Mouse (Mus musculus): ENCODE data around the gene Nr4a1. TPM values are rescaled to one million over a fixed set of nuclear protein-coding genes. Genes with fewer than 3 reads are reported as not detected.

The Nr4a1 gene
- polyA plus RNA-seq, 1 experiment from 2014 or later, result 2.2 TPM

GRCm38 (mm10) chr15:101260874-101261622 lies 7.0 kb downstream of the Nr4a1 start:
- Histone ChIP-seq H3K4me3 (ENCODE audit: low read depth, low read length) (no peak overlapping the region), H3K27me3 (ENCODE audit: control insufficient read depth, insufficient read depth, low read length) (no peaks in the 10 kb centered on the region; the same call in 1 of the 2 replicates), H3K27ac (replicated peaks; ENCODE audit: low read depth, low read length) (peak overlapping the region; percentile 54; the same call in 1 of the 2 replicates), H3K9ac (replicated peaks; ENCODE audit: low read length) (peak overlapping the region; percentile 23), H3K9me3 (replicated peaks; ENCODE audit: control insufficient read depth, low read length) (no peaks in the 10 kb centered on the region), H3K4me2 (ENCODE audit: low read depth, low read length) (no peak overlapping the region), H3K4me1 (ENCODE audit: control insufficient read depth, insufficient read depth, low read length) (peaks cover 1% of the 10 kb centered on the region; the same call in 1 of the 2 replicates), H3K36me3 (replicated peaks; ENCODE audit: control insufficient read depth, insufficient read depth, low read depth, low read length) (no peaks in the 10 kb centered on the region)
- 60% methylated on average over 13 of the region's 13 CpGs for WGBS
- no peak for DNase-seq (ENCODE audit: low spot score)
- no peak for ATAC-seq (replicated peaks; ENCODE audit: insufficient number of reproducible peaks, low FRiP score, low TSS enrichment, low read depth)

GRCm38 (mm10) chr15:101262502-101262901 lies 8.4 kb downstream of the Nr4a1 start:
- no peak overlapping the region for H3K27ac ChIP-seq (replicated peaks; ENCODE audit: low read depth, low read length)
- H3K9me3 ChIP-seq (replicated peaks; ENCODE audit: control insufficient read depth, low read length), result no peaks in the 10 kb centered on the region
- no peak overlapping the region for H3K4me2 ChIP-seq (ENCODE audit: low read depth, low read length)
- H3K4me3 ChIP-seq (ENCODE audit: low read depth, low read length), result no peak overlapping the region
- H3K36me3 ChIP-seq (replicated peaks; ENCODE audit: control insufficient read depth, insufficient read depth, low read depth, low read length), result no peaks in the 10 kb centered on the region
- H3K27me3 ChIP-seq (ENCODE audit: control insufficient read depth, insufficient read depth, low read length), result peaks cover under 1% of the 10 kb centered on the region; the same call in 1 of the 2 replicates
- DNase-seq (ENCODE audit: low spot score) (no peak), ATAC-seq (replicated peaks; ENCODE audit: insufficient number of reproducible peaks, low FRiP score, low TSS enrichment, low read depth) (no peak)
- peaks cover 3% of the 10 kb centered on the region; the same call in 1 of the 2 replicates for H3K4me1 ChIP-seq (ENCODE audit: control insufficient read depth, insufficient read depth, low read length)
- WGBS, result 54% methylated on average over 5 of the region's 5 CpGs
- H3K9ac ChIP-seq (replicated peaks; ENCODE audit: low read length), result no peak overlapping the region

DNA sequence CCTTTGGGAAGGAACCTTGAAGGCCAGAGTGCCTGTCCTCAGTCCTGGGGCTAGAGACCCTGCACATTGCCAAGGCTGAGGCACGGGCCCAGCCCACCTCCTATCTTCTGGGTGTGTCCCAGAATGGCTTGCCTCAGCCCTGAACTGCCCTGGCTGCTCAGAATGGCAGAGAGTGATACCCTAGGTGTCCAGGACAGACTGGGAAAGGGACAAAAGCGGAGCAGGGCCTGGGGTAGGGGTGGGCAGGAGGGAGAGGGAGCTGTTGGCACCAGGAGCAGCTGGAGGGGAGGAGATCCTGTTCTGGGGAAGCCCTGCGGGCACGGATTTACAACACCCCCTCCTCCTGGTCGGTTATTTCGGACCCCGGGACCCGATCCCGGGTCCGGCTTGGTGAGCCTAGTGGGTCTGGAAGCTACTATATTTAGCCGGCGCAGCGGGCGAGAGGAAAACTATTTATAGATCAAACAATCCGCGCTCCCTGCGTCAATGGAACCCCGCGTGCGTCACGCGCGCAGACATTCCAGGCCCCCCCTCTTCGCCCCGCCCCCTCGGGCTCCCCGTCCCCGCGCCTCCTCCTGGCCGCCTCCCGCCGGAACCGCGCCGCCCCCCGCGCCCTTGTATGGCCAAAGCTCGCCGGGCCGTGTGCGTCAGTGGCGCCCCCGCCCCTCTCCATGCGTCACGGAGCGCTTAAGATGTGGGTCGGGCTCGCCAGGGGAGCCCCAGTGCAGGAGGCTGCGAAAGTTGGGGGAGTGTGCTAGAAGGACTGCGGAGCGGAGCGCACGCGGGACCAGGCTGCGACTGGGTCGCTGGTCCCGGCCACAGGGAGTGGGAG lies 12.3 kb downstream of the Nr4a1 start:
- 0 out of 2 replicates have a peak overlapping the region, but pooled peaks have one; percentile 35 for H3K27ac ChIP-seq (replicated peaks; ENCODE audit: low read depth, low read length)
- peaks cover 3% of the 10 kb centered on the region; the same call in 1 of the 2 replicates for H3K4me1 ChIP-seq (ENCODE audit: control insufficient read depth, insufficient read depth, low read length)
- peak overlapping the region; percentile 36 for H3K4me3 ChIP-seq (ENCODE audit: low read depth, low read length)
- peak; percentile 80 for ATAC-seq (replicated peaks; ENCODE audit: insufficient number of reproducible peaks, low FRiP score, low TSS enrichment, low read depth)
- peaks cover 3% of the 10 kb centered on the region; the same call in 1 of the 2 replicates for H3K27me3 ChIP-seq (ENCODE audit: control insufficient read depth, insufficient read depth, low read length)
- peak overlapping the region; percentile 95 for H3K4me2 ChIP-seq (ENCODE audit: low read depth, low read length)
- H3K36me3 ChIP-seq (replicated peaks; ENCODE audit: control insufficient read depth, insufficient read depth, low read depth, low read length), result no peaks in the 10 kb centered on the region
- H3K9me3 ChIP-seq (replicated peaks; ENCODE audit: control insufficient read depth, low read length), result no peaks in the 10 kb centered on the region
- H3K9ac ChIP-seq (replicated peaks; ENCODE audit: low read length), result peak overlapping the region; percentile 66
- under 1% methylated on average over 52 of the region's 57 CpGs for WGBS
- DNase-seq (ENCODE audit: low spot score), result peak; percentile 90

DNA sequence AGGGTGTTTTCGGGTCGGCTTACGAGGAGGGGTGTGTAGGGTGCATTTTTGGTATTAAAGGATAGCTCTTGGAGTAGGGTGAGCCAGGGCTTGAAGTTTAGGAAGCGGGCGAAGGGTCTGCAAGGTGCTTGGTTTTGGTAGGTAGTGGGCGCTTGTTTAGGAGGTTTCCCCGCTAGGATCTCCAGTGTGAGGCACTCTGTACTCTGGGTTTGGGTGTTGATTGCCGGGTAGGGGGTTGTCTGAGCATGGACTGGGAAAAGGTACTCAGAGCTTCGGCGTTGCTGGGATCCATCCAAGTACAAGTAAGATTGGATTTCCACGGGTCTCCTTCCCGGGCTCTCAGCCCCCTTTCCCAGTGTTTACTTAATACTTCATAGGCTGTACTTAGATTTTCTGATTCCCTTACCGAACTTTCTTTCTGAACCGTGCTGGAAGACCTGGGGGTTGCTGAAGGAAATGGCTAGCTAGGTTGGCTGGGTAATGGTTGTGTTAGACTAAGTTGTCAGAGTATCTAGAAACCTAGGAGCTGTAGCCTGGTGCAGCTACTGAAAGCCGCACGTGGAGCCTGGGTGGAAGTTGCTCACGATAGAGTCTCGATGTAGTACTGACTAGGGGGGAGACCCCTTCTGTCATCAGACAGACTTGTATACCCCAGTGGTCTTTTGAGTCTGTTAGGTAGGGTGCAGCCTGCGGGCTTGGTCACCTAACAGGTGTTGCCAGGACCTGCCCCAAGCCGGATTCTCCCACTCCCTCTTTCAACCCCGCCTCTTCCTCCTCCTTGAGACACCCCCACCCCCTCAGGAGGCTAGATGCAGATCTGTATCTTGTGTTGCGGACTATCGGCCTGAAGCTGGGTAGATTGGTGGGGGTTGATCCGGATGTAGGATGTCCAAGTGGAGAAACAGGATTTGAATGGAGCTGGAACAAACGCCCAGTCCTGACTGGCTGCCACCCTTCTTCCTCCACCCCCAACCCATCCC lies 13.3 kb downstream of the Nr4a1 start:
- Histone ChIP-seq H3K27me3 (ENCODE audit: control insufficient read depth, insufficient read depth, low read length) (peaks cover 3% of the 10 kb centered on the region; the same call in 1 of the 2 replicates), H3K9me3 (replicated peaks; ENCODE audit: control insufficient read depth, low read length) (no peaks in the 10 kb centered on the region), H3K9ac (replicated peaks; ENCODE audit: low read length) (peak overlapping the region; percentile 66), H3K4me1 (ENCODE audit: control insufficient read depth, insufficient read depth, low read length) (peaks cover 3% of the 10 kb centered on the region; the same call in 1 of the 2 replicates), H3K36me3 (replicated peaks; ENCODE audit: control insufficient read depth, insufficient read depth, low read depth, low read length) (no peaks in the 10 kb centered on the region), H3K4me3 (ENCODE audit: low read depth, low read length) (peak overlapping the region; percentile 36), H3K4me2 (ENCODE audit: low read depth, low read length) (peak overlapping the region; percentile 95), H3K27ac (replicated peaks; ENCODE audit: low read depth, low read length) (no peak overlapping the region)
- no peak for ATAC-seq (replicated peaks; ENCODE audit: insufficient number of reproducible peaks, low FRiP score, low TSS enrichment, low read depth)
- WGBS, result 3% methylated on average over 25 of the region's 25 CpGs
- no peak for DNase-seq (ENCODE audit: low spot score)

GRCm38 (mm10) chr15:101270101-101270820 lies 16.2 kb downstream of the Nr4a1 start:
- Histone ChIP-seq H3K9me3 (replicated peaks; ENCODE audit: control insufficient read depth, low read length) (no peaks in the 10 kb centered on the region), H3K9ac (replicated peaks; ENCODE audit: low read length) (no peak overlapping the region), H3K4me1 (ENCODE audit: control insufficient read depth, insufficient read depth, low read length) (peaks cover 3% of the 10 kb centered on the region; the same call in 1 of the 2 replicates), H3K4me3 (ENCODE audit: low read depth, low read length) (no peak overlapping the region), H3K27ac (replicated peaks; ENCODE audit: low read depth, low read length) (no peak overlapping the region), H3K36me3 (replicated peaks; ENCODE audit: control insufficient read depth, insufficient read depth, low read depth, low read length) (no peaks in the 10 kb centered on the region), H3K4me2 (ENCODE audit: low read depth, low read length) (no peak overlapping the region), H3K27me3 (ENCODE audit: control insufficient read depth, insufficient read depth, low read length) (peaks cover 3% of the 10 kb centered on the region; the same call in 1 of the 2 replicates)
- 88% methylated on average over 29 of the region's 29 CpGs for WGBS
- no peak for ATAC-seq (replicated peaks; ENCODE audit: insufficient number of reproducible peaks, low FRiP score, low TSS enrichment, low read depth)
- no peak for DNase-seq (ENCODE audit: low spot score)

DNA sequence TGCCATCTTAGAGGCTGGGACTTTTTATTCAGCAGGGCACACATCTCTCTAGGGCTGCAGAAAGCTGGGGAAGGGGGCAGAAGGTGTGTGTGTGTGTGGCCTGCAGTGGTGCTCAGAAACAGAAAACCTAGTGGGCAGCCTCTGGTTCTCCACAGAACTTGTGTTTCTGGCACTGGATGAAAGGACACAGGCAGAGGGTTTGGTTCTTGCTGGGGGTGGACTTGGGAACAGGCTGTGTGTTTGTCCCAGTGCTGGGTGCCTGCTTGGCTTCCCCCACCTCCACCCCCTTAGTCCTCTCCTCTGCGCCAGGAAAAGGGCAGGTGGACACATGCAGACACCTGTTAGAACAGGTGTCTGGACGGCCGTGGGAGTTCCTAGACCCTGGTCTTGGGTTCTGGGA lies 17.0 kb downstream of the Nr4a1 start:
- H3K27ac ChIP-seq (replicated peaks; ENCODE audit: low read depth, low read length), result no peak overlapping the region
- no peak overlapping the region; the same call in 1 of the 2 replicates for H3K4me2 ChIP-seq (ENCODE audit: low read depth, low read length)
- ATAC-seq (replicated peaks; ENCODE audit: insufficient number of reproducible peaks, low FRiP score, low TSS enrichment, low read depth) (no peak), DNase-seq (ENCODE audit: low spot score) (no peak)
- H3K9ac ChIP-seq (replicated peaks; ENCODE audit: low read length), result no peak overlapping the region
- no peaks in the 10 kb centered on the region for H3K9me3 ChIP-seq (replicated peaks; ENCODE audit: control insufficient read depth, low read length)
- peaks cover 1% of the 10 kb centered on the region; the same call in 1 of the 2 replicates for H3K4me1 ChIP-seq (ENCODE audit: control insufficient read depth, insufficient read depth, low read length)
- no peaks in the 10 kb centered on the region for H3K36me3 ChIP-seq (replicated peaks; ENCODE audit: control insufficient read depth, insufficient read depth, low read depth, low read length)
- no peak overlapping the region for H3K4me3 ChIP-seq (ENCODE audit: low read depth, low read length)
- 78% methylated on average over 3 of the region's 3 CpGs for WGBS
- H3K27me3 ChIP-seq (ENCODE audit: control insufficient read depth, insufficient read depth, low read length), result peaks cover 3% of the 10 kb centered on the region; the same call in 1 of the 2 replicates

GRCm38 (mm10) chr15:101271513-101271912 lies 17.4 kb downstream of the Nr4a1 start:
- H3K27ac ChIP-seq (replicated peaks; ENCODE audit: low read depth, low read length), result no peak overlapping the region
- 77% methylated on average over 15 of the region's 15 CpGs for WGBS
- ATAC-seq (replicated peaks; ENCODE audit: insufficient number of reproducible peaks, low FRiP score, low TSS enrichment, low read depth) (no peak), DNase-seq (ENCODE audit: low spot score) (no peak)
- no peaks in the 10 kb centered on the region for H3K4me1 ChIP-seq (ENCODE audit: control insufficient read depth, insufficient read depth, low read length)
- no peak overlapping the region for H3K4me2 ChIP-seq (ENCODE audit: low read depth, low read length)
- no peak overlapping the region for H3K9ac ChIP-seq (replicated peaks; ENCODE audit: low read length)
- no peaks in the 10 kb centered on the region for H3K36me3 ChIP-seq (replicated peaks; ENCODE audit: control insufficient read depth, insufficient read depth, low read depth, low read length)
- no peak overlapping the region for H3K4me3 ChIP-seq (ENCODE audit: low read depth, low read length)
- H3K27me3 ChIP-seq (ENCODE audit: control insufficient read depth, insufficient read depth, low read length), result peaks cover 3% of the 10 kb centered on the region; the same call in 1 of the 2 replicates
- no peaks in the 10 kb centered on the region for H3K9me3 ChIP-seq (replicated peaks; ENCODE audit: control insufficient read depth, low read length)

Data from embryonic facial prominence, embryonic 11.5 days (tissue).